Mouse (Mus musculus) gastrocnemius, postnatal 25 days (tissue): Measurements from ENCODE around the gene Sec14l1. TPM values are rescaled to one million over a fixed set of nuclear protein-coding genes. Genes with fewer than 3 reads are reported as not detected.

Experiments used
- DNase-seq: peaks from one replicate; pipeline ENCODE4 v3.0.0; 2022
- total RNA-seq, 2 experiments: library from RNA; stranded (reverse); gene quantifications; 1 replicate in 1 of 2; 2 replicates in 1 of 2; pipeline ENCODE4 v1.2.3; 2021

Gene Sec14l1
- total RNA-seq, 2 experiments from 2014 or later = 40.7 to 45.1 TPM

DNA sequence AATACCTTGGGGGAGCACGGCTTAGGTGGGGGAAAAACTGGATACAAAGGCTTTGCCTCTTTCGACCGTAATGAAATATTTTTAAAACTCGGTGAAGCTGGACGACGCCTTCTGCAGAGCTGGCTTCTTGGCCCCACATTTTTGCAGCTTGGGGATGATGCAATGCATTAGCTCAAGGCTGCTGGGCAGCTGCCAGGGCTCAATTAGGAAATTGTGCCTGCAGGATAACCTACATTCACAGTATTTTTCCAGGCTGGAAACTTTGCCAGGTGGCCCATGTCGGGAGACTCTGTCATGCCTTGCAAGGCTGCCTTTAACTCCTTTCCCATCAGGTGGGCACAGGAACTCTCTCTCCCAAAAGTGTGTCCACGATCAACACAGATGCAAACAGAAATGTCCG lies 6.4 kb upstream of the Sec14l1 start:
- peak; percentile 76 for DNase-seq

DNA sequence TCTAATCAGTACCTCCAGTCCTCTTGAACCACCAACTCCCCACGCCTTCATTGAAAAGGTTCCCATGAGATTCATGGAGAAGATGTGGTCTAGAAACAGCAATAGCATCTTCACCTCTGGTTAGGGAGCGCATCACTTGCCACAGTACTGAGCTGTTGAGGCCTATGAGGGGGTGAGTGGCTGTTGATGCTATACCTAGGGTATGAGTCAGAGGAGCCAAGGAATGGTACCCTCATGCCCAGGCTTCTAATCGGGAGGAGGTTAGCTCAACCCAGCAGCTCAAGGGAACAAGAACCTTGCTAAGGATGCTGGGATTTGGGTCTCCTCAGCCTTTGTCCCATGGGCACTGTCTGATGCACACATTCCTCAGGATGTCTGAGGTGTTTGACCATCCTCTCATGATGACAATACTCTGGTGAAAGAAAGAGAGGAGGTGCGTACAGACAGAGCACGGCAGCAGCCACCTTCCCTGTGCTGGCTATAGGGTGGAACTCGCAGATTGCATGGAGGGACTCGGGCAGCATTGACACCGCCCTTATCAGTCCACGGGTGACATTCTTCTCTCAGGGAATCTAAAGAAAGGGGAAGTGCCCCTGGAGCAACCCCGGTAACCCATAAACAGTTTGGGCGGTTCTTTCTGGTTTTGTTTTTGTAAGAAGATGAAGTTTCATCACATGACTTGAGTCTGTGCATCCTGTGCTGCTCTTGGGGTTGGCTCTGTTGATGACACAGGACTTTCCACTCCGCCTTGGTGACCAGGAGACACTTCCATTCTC lies 5.6 kb upstream of the Sec14l1 start:
- no peak for DNase-seq

DNA sequence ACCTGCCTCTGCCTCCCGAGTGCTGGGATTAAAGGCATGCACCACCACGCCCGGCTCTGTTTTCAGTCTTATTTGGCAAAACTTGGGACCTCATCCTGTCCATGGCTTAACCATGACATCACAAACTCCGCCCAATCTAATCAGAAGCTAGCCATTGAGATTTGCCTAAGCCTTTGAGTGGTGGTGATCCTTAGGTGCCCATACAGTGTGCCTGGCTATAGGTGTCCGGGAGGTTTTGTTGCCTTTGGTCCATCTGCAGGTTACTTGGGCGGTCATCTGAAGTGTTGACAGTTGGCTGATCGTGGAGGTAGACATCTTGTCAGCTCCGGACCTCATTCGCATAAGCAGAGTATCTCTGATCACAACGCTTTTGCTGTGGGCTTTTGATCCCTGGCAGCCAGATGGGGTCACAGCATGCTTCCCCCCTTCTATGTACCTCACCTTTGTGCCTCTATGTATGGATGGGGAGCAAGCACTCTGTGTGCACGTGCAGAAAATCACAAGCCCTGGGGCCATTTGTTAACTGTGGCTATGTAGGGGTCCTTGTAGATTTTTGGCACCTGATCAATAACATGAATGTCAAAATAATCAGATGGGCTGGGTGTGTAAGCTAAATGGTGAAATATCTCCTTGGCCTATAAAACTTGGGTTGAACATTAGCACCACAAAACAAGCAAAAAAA lies 2.9 kb upstream of the Sec14l1 start:
- DNase-seq = no peak

DNA sequence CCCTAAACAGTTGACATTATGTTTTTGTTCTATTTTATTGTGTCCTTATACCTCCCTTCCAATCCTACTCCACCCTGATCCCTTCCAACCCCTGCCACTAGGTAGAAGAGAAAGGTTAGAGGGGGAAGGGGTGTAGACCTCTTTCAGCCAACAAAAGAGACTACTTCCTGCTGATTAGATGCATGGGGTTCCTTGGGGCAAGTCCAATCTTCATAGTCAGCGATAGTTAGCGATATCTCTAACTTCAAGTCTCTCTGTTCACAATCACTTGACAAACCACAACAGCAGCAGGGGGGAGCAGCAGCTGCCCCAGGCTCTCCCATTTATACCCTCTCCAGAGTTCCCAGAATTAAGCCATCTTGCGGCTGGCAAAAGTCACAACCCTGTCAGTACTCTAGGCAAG lies 2.3 kb upstream of the Sec14l1 start:
- DNase-seq = no peak

DNA sequence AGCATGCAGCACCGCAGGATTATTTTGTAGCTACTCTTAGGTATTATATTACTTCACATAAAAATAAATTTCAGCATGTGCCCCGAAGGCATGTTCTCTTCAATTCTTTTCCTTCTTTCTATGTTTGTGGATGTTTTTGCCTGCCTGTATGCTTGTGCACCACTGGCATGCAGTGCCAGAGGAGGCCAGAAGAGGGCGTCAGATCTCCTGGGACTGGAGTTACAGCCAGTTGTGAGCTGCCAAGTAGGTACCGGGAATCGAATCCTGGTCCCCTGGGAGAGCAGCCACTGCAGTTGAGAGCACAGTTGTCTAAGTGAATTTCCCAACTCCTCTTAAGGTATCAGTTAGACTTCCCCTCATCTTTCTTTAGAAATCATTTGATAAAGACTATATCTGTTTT lies 1.6 kb upstream of the Sec14l1 start:
- no peak for DNase-seq

DNA sequence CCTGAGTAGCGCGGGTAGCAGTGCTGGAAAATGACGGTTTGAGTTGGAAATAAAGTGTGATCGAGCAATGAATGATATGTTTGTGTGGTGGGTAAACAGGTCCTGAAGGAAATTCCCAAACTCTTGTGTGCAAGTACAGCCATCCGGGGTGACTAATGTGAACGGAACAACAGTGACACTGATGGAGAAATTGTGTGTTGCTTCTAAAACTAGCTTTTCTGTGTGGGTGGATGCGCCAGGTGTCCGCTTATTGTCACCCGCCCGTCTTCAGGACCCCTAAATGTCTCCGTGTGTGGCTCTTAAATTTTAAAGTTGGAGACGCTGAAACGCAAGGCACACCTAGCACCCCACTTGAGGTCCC lies 757 bp upstream of the Sec14l1 start:
- DNase-seq = no peak

DNA sequence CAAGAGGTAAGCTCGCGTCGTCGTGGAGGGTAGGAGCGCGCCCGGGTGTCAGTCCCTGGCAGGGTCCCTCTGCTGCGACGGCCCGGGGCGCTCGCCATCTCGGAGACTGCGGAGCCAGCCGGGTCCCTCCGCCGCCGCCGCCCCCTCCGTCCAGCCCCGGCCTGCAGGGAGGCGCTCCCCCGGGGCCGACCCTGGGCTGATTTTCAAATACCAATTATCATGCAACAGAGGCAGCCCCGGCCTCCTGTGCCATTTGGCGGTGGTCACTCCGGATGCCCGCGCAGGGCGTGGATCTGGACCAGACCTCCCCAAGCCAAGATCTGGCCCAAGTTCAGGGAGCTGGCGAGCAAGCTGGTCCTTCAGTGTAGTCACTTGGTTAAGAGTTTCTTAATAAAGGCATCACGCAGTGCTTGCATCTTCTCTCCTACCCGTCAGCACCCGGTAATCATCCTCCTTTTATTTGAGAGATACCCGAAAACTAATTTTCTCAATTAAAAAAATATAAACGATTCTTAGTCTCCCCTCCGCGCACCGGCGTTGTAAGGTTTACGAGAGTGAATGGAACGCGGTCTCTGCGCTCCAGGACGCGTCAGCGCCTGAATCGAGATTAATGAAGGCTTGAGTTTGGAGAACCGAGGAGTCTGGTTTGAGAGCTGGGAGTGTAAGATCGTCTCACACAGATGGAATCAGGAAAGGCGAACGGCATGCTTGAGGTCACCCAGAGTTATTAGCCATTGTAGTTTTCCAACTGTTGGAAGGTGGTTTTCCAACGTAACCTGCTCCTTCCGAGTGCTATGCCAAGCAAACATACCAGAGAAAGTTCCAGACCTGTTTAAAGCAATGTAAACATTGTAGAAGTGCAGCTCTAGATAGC lies 615 bp downstream of the Sec14l1 start:
- DNase-seq = no peak

DNA sequence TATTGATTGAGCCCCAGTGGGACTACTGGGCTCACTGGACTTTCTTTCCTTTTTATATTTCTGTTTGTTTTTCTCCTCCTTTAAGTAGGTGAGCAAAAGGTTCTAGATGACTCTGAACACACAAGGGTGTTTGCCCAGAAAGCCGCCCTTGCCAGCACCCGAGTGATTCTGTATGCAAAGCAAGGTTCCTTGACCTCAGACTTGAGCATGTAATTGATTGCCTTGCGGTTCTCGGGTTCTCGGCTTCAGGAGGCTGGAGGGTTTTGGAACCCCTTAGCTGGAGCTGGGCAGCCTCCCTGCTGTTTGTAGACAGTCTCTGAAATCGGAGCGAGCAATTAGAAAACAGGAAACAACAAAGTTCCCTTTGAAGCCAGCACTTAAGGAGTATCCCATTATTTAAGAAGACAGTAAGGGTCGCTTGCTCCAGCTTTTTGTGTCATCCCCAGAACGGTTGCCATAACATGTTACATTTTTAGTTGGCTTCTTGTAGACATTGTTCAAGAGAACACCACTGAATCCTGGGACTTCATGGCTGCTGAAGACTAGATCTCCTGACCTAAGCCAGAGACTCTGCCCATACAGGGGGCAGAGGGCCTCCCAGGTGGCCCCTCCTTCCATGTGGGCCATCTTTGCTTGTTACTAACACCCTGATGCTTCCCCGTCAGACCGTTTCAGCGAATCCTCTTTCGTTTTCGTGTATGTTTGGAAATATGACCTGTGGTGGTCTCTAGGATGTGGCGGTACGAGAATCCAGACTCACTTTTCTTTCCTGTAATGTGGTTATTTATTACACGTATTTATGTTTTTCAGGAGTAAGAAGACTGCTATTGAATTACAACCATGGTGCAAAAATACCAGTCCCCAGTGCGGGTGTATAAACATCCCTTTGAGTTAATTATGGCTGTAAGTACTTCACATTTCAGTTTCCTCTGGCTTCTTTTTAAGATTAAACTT lies 1.7 kb downstream of the Sec14l1 start:
- DNase-seq = no peak

DNA sequence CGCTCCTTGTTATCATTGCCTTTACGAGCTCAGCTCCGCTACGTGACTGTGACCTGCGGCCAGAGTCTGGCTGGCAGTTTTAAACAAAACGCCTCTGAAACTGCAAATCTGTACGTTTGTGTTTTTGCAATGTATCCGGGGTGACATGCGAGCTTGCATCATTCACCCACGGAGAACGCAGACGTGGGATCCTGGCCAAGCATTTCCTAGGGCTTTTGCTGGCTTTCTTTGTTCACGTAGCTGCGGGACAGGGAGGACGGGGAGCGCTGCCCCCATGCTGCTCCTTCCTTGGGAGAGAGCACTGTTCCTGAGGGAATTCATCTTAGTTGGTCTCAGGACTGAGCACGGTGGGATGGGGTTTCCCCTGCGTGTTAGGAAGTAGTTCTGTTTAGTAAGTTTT lies 2.4 kb downstream of the Sec14l1 start:
- DNase-seq = no peak

DNA sequence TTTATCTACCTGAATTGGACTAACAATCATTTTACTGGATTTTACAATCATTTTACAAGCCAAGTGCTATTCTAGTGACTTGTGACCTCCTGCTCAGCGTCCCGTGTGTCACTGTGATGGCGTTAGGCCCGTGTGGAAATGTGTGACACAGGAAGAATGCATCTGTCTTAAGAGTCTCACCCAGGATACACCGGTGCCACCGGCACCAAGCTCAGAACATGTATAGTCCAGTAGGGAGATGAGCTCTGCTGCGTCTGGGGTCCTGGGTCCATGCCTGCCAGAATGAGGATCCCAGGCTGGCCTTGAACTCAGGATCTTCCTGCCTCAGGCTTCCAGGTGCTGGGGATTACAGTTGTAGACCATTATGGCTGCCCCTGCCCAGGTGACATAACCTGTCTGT lies 2.8 kb downstream of the Sec14l1 start:
- no peak for DNase-seq

DNA sequence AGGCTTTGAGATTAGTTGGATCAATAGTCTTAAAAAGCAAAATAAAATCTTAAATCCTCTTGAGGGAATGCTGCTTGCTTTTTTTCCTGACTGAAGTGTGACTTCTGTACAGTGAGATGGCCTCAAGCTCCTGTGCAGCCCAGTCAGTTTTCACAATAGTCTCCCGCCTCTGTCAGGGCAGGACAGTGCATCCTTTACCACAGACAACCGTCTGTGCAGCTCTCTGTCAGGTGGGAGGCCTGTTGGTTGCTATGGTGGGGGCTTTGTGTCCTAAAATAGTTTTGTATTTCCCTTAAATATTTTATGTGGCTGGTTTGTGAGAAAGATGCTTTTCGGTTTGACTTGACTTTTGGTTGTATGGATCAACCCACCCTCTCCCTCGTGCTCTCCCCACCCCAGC lies 3.3 kb downstream of the Sec14l1 start:
- no peak for DNase-seq

DNA sequence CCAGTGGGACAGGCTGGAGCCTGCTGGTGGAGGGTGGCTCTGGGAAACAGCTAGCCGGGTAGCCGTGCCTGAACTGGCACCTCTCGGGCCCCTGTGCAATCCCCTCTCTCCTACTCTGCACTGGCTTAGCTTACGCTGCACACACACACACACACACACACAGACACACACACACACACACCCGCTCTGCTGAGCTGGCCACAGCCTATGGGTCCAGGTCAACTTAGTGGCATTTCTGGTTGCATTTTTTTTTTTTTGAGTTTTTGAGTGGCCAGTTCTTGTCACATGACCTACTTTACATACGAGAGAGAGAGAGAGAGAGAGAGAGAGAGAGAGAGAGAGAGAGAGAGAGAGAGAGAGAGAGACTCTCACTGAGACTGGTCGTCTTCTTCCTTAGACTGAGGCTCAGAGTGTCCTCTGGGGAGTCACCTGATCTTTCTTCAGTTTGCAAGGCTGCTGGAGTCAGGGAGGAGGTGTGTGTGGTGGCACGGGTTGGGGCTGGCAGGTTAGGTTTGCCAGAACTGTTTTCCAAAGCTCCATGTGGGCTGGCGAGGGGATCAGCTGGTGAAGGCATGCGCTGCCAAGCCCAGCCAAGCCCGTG lies 3.9 kb downstream of the Sec14l1 start:
- DNase-seq = no peak

DNA sequence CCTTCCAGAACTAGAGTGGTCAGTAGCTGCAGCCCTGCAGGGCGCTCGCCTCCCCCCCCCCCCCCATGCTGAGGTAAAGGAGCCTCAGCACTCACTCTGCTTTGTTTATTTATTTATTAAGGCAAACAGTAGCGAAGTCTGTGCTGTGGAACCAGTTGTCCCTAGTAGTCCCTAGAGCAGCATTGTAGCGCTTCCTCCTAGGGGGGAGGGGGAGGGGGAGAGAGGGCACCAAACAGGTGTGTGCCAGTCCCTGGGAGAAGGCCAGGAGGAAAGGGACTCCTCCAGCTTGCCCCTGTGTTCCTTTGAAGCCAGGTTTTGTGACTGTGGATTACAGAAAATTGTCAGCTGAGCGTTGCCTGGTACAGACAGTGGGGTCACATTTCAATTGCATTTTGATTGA lies 4.8 kb downstream of the Sec14l1 start:
- no peak for DNase-seq

DNA sequence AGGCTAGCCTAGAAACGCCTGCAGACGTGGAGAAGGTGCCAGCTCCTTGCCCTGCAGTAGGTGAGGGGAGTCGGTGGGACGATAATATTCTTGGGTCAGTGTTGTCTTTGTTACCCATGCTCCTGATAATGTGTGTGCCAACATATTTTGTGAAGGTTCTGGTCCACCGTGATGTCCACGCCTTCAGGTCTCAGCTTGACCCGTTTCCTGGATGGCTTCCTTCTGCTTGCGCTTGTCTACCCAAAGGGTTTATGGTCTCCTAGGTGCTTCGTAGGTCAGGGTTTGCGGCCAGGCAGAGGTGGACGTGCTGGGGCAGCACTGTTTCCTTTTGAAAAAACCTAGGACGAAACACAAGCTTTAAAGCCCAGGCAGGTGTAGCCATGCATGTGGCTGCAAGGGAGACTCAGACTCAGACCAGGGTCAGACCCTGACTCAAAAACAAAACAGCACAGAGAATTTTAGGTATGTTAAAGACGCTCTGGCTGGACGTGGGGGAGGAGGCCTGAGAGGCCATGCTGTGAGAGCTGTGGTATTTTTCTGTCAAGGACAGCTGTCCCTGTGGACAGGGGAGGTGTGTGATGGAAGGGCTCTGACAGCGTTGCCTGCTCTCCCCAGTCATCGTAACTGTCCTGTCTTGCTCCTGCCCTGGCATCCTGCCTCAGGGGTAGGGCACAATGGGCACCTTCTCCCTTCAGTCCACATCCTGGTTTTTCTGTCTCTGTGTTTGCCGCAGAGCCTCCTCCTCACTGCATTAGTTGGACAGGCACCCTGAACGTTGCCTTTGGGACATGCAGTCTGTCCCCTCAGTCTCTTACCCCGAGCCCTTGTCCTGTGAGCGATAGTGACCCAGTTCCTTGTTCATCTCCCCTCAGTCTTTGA lies 5.6 kb downstream of the Sec14l1 start:
- no peak for DNase-seq

DNA sequence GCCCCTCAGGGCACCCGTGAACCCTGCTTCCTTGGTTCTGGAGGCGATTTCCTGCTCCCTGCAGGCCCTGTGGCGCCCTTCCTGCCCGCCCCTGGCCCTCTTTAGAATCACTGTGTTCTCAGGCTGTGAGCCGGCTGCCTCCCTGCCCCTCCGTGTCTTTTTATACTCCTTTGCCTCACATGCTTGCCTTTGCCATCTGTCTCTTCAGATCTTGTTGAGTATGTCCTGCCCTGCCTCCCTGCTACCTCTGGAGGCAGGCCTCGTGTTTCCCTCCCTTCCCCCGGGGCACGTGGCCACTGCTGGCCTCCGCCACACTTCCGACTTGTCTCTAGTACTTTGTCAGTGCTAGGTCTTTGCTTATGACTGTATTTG lies 6.2 kb downstream of the Sec14l1 start:
- peak; percentile 62 for DNase-seq

DNA sequence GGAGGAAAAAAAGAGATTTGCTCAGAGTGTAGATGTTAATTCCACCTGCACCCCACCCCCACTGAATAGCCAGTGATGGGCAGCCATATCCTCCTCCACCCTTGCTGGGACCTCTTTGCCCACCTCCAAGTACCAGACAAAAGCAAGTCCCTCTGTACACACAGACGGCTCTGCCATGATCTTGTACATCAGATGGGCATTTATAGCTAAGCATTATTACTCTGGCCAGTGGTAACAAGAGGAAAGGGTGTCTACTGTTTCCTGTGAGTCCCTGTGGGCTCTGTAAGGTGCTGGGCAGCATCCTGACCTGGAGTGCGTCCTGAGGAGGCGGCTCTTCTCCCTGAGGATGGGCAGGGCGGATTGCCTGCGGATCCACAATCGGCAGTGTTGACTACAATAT lies 7.0 kb downstream of the Sec14l1 start:
- no peak for DNase-seq

DNA sequence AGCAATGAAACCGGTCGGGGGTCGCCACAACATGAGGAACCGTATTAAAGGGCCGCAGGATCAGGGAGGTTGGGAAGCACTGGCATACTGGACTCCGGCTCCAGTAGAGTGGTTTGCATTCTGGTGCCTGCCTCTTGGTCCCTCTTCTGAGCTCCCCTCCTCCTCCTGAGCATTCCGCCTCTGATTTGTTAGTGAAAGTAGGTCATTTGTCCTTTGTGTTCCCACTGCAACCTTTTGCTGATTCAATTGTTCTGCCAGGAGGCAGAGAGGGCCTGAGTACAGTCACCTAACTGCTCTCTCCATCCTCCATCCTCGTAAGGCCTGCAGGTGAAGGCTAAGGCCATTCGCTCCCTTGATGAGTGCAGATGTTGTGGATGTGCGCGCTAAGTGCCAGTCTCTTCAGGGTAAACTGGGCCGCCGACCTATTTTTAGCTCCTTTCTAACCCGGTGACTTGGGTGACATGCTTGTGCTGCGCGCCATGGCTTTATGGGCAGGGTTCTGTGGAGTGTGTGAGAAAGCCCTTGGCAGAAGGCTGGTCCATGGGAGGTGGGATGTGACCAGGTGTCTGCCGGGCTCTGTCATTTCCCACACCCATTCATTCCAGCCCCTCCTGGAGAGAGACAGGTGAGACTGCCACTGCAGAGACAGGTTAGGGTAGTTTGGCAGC lies 8.6 kb downstream of the Sec14l1 start:
- DNase-seq = no peak

DNA sequence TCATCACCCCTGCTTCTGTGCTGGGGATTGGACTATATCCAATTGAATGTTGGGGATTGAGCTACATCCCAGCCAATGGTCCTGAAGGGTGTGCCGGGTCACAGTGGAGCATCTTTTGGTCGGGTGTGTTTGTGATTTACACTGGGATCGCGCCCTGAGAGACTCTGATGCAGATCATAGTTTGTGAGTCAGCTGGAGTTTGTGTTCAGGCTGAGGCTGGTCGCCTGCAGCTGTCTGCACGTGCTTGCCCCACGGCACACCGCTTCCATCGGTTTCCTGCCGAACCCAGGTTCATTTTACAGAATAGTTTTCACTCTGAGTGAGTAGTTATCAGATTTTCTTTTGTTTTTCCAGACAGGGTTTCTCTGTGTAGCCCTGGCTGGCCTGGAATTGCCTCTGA lies 9.6 kb downstream of the Sec14l1 start:
- no peak for DNase-seq

DNA sequence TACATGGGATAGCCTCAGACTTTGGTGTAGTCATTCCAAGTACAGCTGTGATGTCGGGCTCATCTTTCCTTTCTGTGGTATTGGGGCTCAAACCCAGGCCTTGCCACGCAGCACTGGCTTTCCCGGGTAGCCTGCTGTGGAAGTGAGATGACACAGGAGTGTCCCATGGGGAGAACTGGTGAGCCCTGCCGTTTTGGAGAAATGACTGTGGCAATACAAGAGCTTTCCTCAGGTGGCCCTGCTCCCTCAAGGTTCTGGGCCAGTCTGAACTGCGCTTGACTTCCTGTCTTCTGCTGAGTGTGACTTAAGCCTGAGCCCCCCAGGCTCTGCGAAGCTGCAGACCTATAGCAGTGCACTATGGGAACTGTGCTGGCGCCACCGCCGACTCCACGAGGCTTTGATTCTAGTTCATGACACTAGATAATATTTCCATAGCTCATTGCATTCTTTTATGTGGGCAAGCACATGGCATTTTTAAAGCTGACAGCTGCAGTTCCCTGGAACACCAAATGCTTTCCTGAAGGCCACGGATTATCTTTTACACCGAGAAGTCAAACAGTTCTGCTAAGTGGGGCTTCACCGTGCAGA lies 12.4 kb downstream of the Sec14l1 start:
- DNase-seq = no peak
